Mouse (Mus musculus) cerebellum, adult 9-11 months (tissue): Measurements from ENCODE around the gene Smim24.
A peak's percentile ranks its signal among the peaks of the same experiment; 100 is the strongest.

Source experiments
- DNase-seq: peaks from one replicate; pipeline ENCODE4 v3.0.0; 2022

The Smim24 gene

DNA sequence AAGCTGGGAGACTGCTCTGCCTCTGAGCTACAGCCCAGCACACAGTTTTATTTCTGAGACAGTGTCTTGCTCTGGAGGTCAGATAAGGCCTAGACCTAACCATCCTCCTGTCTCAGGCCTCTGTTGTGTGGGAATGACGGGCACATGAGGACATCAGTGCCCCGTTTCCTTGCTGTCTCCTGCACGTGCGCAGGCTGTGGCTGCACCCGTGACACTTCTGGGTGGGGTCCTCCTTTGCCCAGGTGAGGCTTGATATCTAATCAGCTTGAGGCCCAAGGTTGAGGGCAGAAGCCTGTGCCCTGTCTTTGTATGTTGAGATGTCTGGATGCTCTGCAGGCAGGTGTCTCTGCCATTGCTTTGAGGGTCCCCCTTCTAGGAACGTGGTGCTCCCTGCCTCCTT is 581 bp upstream of the Smim24 start:
- DNase-seq: no peak

DNA sequence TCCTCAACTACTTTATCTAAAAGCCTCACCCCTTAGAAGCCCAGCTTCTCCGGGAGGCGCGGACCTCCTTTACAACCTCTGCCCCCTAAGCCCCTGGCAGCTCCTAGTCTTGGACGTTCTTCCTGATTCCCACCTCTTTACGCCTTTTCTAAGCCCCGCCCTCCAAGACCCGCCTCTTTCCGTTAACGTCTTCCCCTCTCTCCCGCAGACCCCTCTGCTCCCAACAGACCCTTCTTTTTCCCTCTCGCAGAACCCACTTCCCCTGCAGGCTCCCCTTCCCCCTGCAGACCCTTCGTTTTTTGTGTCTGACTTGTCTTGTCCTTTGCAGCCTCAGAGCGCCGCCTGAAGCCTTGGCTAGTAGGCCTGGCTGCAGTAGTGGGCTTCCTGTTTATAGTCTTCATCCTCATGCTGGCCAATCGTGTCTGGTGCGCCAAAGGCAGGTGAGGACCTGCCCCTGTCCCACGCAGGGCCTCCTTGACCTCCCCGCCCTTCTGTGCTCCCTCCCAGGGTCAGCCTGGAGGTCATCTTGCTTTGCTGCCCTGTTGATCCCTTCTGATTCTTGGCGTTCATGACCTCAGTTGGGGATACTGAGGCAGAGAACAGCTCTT is 709 bp downstream of the Smim24 start:
- DNase-seq: no peak

GRCm38 (mm10) chr10:81395127-81395526 is 2.3 kb downstream of the Smim24 start:
- peak; percentile 73 for DNase-seq

DNA sequence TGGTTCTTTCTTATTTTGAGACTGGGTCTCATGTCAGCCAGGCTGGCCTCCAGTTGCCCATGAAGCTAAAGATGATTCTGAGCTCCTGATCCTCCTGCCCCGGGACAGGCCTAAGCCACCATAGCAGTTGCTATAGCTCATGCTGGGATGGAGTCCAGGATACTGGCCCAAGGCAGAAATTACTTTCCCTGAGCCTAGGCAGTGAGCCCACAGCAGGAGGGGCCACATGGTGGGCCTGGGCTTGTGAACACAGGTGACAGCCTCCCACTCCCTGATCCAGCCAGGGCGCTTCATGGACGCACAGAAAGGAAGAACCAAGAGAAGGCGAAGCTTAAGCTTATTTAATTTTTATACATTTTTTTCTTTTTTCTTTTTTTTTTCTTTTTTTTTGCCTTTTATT is 3.0 kb downstream of the Smim24 start:
- DNase-seq: no peak

DNA sequence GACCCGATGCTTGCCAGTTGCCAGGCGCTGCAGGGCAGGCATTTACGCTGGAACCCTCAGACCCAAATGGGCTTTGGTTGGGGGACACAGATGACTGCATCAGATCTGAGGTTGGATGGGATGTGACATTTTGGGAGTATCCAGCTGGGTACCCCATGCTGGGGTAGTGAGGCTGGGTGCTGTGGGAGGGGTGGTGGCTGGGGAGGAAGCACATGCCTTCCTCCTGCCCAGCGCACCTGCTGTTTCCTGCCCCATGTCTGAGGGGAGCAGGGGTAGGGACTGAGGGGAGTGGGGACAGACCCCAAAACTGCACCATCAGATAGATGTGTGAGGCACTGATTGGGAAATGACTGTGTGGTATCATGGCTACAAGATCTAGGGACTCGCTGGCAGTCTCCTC is 3.9 kb downstream of the Smim24 start:
- DNase-seq: no peak

DNA sequence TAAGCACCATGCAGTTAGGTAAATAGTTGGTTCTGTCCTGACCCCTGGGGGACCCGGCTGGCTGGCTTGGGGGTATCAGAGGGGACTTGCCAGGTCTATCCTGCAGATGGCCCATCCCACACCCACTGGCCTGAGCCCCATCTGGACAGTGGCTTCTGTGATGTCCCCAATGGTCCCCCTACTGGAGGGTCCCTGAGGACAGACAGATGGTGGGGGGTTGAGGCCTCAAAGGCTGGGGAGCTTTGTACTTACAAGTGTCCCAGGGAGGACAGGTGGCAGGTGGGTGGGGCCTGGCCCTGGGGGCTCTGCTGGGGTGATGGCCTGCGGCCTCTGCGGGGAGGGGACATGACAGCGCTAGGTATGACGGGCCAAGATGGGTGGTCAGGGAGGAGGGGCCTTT is 6.4 kb downstream of the Smim24 start:
- DNase-seq: peak; percentile 79

GRCm38 (mm10) chr10:81399798-81400308 is 7.0 kb downstream of the Smim24 start:
- DNase-seq: peak; percentile 77

GRCm38 (mm10) chr10:81400371-81401204 is 7.7 kb downstream of the Smim24 start:
- DNase-seq: peak; percentile 95

DNA sequence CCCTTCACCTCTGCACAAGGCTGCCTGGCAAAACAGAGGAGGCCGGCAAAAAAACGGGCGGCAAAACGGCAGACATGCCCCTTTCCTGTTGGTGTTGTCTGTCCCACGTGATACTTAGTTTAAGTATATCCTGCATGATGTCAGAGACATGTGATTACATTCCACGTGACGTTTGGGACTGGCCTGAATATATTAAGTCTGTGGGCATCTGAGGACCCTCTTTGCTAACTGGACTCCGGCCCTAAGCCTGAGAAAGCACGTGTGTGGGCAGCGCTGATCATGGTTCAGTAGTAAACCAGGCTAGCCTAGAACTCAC is 8.3 kb downstream of the Smim24 start:
- no peak for DNase-seq

- DNase-seq: peak; percentile 82
Observed at GRCm38 (mm10) chr10:81401521-81402226, 8.8 kb downstream of the Smim24 start.

GRCm38 (mm10) chr10:81402227-81402765 is 9.4 kb downstream of the Smim24 start:
- peak; percentile 73 for DNase-seq

GRCm38 (mm10) chr10:81403511-81403910 is 10.7 kb downstream of the Smim24 start:
- DNase-seq: no peak

DNA sequence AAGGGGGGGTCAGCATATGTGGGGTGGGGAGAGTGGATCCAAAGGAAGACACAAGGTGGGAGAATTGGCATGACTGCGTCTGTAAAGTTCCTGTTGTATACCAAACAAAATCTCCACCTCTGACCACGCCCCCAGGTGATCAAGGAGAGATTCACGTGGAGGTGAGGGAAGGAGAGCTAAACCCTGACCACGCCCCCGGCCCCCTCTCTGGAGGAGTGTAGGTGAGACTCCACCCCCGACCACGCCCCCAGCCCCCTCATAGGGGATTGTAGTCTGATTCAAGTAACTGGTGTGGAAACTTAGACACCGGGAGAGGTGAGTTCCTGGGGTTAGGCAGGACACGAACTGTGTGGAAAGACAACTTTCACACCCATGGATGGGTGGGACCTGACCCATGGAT is 11.2 kb downstream of the Smim24 start:
- DNase-seq: no peak

GRCm38 (mm10) chr10:81404720-81405119 is 11.9 kb downstream of the Smim24 start:
- no peak for DNase-seq

GRCm38 (mm10) chr10:81405588-81406201 is 12.8 kb downstream of the Smim24 start:
- DNase-seq: peak; percentile 87

GRCm38 (mm10) chr10:81406504-81407440 is 13.9 kb downstream of the Smim24 start:
- DNase-seq: peak; percentile 74

DNA sequence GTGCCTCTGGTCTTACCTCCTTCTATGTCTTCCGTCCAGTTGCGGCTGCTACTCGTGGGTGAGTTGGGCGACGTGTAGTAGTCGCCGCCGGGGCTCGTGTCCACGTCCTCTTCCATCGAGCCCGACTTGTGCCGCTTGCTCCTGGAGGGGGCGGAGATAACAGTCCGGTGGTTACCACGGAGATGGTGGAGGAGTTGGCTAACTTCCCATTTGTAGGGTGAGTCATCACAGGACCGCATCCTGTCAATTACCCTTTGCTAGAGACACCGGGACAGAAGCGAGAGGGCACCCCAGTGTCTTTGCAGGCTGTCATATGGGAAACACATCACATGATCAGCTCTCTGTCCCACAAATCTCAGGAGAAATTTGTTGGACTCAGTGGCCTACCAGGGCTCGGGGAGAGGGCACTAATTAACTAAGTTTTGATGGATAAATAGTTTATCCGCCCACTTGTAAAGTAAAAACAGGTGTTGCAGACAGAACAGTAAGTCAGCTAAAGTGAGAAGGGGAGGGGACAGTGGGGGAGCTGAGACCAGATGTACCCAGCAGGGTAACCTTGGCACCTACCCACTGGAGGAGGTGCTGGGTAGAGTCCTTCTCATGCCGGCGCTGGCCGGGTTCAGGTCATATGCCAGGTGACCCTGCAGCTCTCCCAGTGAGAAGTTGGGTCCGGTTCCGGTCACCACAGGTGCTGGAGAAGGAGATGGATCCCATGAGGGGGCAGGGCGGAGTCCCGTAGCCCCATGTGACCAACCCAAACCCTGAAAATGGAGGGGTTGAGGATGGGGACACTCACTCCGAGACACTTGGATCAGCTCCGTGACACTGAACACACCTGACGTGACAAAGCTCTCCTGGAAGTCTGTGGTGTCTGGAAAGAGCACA is 14.9 kb downstream of the Smim24 start:
- DNase-seq: peak; percentile 92

DNA sequence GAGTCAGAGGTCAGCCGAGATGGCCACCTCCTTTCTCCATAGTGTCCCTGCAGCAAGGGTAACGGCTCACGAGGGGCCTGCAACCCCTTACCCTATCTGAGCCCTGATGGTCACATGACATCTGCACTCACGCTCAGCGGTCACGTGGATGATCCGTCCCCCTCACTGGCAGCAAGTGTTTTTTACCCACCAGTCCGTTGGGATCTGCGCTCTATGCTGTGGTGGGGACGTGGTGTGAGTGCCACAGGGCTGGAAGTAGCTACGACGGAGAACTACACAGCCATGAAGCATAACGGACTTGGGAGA is 15.5 kb downstream of the Smim24 start:
- no peak for DNase-seq

DNA sequence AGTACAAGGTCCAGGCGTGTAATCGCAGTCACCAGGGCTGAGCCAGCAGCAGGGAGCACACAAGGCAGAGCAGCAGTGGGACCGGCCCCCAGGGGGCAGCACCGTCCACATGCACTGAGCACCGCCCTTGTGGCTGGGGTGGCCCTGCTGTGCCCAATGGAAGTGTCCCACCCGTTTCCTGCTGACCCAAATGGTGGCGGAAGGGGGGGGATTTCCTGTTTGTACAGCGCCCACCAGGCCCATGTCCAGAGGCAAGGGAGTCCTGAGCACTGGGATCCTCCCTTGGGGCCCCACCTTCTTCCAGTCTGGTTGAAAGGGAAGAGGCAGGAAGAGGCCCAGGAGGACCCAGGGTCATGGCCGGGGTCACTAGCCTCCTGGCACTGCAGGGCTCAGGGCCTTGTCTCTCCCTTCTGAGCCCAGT is 16.0 kb downstream of the Smim24 start:
- DNase-seq: peak; percentile 80

DNA sequence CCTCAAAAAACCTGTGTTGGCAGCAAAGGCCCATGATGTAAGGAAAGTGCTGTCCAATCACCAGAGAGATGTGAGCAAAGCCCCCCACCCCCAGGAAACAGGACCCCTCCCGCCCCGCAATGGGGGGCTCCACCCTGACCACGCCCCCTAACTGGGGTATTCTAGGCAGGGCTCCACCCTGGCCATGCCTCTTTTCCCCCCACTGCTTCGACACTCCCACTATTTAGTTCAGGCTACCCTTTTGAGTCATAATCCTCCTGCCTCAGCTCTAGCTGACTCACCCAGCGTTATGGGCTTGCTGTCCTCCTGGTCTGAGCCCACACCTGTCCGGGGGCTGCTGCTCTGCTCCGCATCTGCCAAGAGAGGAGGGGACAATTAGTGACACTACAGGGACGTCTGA is 16.5 kb downstream of the Smim24 start:
- DNase-seq: no peak

DNA sequence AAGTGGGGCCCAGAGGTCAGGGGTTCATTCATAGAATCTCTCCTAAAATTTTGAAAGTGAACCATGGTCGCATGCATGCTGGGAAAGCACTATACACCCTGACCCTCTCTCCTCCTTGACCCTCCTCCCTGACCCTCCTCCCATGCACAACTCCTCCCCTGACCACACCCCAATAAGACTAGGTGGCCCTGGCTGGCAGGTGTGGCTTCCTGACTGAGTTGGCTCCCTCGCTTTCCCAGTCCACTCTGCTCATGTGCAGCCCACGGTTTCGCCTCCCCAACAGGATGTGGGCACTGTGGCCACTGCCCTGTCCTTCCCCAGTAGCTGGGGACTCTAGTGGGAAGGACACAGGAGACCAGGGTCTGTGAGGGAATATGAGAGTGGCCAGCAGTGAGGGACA is 17.5 kb downstream of the Smim24 start:
- DNase-seq: peak; percentile 67
